In genomic region chr17:9235141-9235571, GRCm38 (mm10) we compare ENCODE assay signal across 11 mouse cellular contexts.
DNase-seq lines count a peak whose midpoint lies in the region.
"Had no signal": no experiment of that assay in that cellular context is flagged by ENCODE, and none has a peak within 500 bp of the region (broad histone marks: within the 10 kb centered on the region; RNA-seq: fewer than 3 reads in every experiment).

No protein-coding gene starts in this region.

- intact Hi-C loops in heart, postnatal 10 days (cut with DNase I): no loop called here

- peak; percentile 42 to 58 for DNase-seq in right cerebral cortex, adult 2 months (ENCODE audit: low spot score in 2 of 2)
- DNase-seq in right cerebral cortex, postnatal 4 days: no peak
- DNase-seq in frontal cortex, postnatal 14 days (ENCODE audit: low spot score in 2 of 2): peak; percentile 12 to 19
- peak; percentile 59 for DNase-seq in left cerebral cortex, adult 11 months (ENCODE audit: low spot score)
- no peak for DNase-seq in heart, postnatal 10 days
- DNase-seq in urinary bladder, postnatal 10 days (ENCODE audit: low spot score): no peak
- no peak for DNase-seq in adrenal gland, adult (ENCODE audit: inconsistent age in 2 of 2, low spot score in 1 of 2)
- no peak for DNase-seq in urinary bladder, postnatal 4 days (ENCODE audit: low spot score in 2 of 2)
- DNase-seq: kidney, adult 18-20 months; liver; lung, postnatal 14 days had no signal

Comparison
In these comparisons a context has a peak if more than half of its experiments do, and no peak if none do; other contexts are left out.
1. DNase-seq: peak in right cerebral cortex, adult 2 months (2 of 2), frontal cortex, postnatal 14 days (2 of 2) and left cerebral cortex, adult 11 months (single experiment); none in right cerebral cortex, postnatal 4 days (single experiment), heart, postnatal 10 days (0 of 2), urinary bladder, postnatal 10 days (single experiment), adrenal gland, adult (0 of 2) and urinary bladder, postnatal 4 days (0 of 2).